Mouse (Mus musculus) frontal cortex, postnatal 36 days (tissue): ENCODE data around the gene Ndufs3.

Source experiments
- DNase-seq, 2 experiments: peaks; one replicate each; pipeline ENCODE4 v3.0.0; 2022; ENCODE audit warnings: low spot score in 2 of 2

Gene Ndufs3

GRCm38 (mm10) chr2:90904076-90904855 lies at the start of gene Ndufs3, which contains the start of gene Kbtbd4:
TSS of gene Ndufs3 (minus strand) at chr2:90904827.
TSS of gene Kbtbd4 (plus strand) at chr2:90904740.
- peak; percentile 88 to 89 for DNase-seq

- no peak for DNase-seq
Measured at GRCm38 (mm10) chr2:90953461-90953860, 48.8 kb upstream of the Ndufs3 start.

GRCm38 (mm10) chr2:90950582-90951194 lies 46.1 kb upstream of the Ndufs3 start:
- DNase-seq, result no peak

- no peak for DNase-seq
Measured at GRCm38 (mm10) chr2:90950149-90950548, 45.5 kb upstream of the Ndufs3 start.

GRCm38 (mm10) chr2:90941744-90942143 lies 37.1 kb upstream of the Ndufs3 start:
- no peak for DNase-seq

GRCm38 (mm10) chr2:90940233-90941229 lies 35.9 kb upstream of the Ndufs3 start, which contains the start of gene Celf1:
TSS of gene Celf1 (plus strand) at chr2:90940382.
- peak; percentile 75 to 81 for DNase-seq

- no peak for DNase-seq
Measured at GRCm38 (mm10) chr2:90939750-90940149, 35.1 kb upstream of the Ndufs3 start.

- DNase-seq, result no peak
Measured at GRCm38 (mm10) chr2:90938362-90938761, 33.7 kb upstream of the Ndufs3 start.

GRCm38 (mm10) chr2:90932273-90932672 lies 27.6 kb upstream of the Ndufs3 start:
- no peak for DNase-seq

- no peak for DNase-seq
Measured at GRCm38 (mm10) chr2:90931829-90932228, 27.2 kb upstream of the Ndufs3 start.

- DNase-seq, result no peak
Measured at GRCm38 (mm10) chr2:90928566-90928965, 23.9 kb upstream of the Ndufs3 start.

- no peak for DNase-seq
Measured at GRCm38 (mm10) chr2:90922636-90923035, 18.0 kb upstream of the Ndufs3 start.

- DNase-seq, result no peak
Measured at GRCm38 (mm10) chr2:90921178-90921577, 16.6 kb upstream of the Ndufs3 start.

GRCm38 (mm10) chr2:90917999-90918698 lies 13.5 kb upstream of the Ndufs3 start:
- no peak for DNase-seq

- peak; percentile 51 to 56 for DNase-seq
Measured at GRCm38 (mm10) chr2:90917233-90917998, 12.8 kb upstream of the Ndufs3 start.

GRCm38 (mm10) chr2:90916560-90917232 lies 12.1 kb upstream of the Ndufs3 start:
- DNase-seq, result peak in 1 of 2 experiments; percentile 58

GRCm38 (mm10) chr2:90915516-90915915 lies 10.9 kb upstream of the Ndufs3 start:
- DNase-seq, result no peak

- no peak for DNase-seq
Measured at GRCm38 (mm10) chr2:90913671-90914070, 9.0 kb upstream of the Ndufs3 start.

- DNase-seq, result no peak
Measured at GRCm38 (mm10) chr2:90911668-90912067, 7.0 kb upstream of the Ndufs3 start.

GRCm38 (mm10) chr2:90910861-90911260 lies 6.2 kb upstream of the Ndufs3 start:
- DNase-seq, result no peak
